Mouse (Mus musculus): ENCODE measurements around the gene 4930548H24Rik.

GRCm38 (mm10) chr5:31480536-31480935, 5.0 kb upstream of the 4930548H24Rik start:
- TF ChIP-seq POLR2A (IDR thresholded peaks at IDR 0.05; ENCODE audit: borderline replicate concordance, control insufficient read depth, low read depth, low read length) (no peak), CTCF (IDR thresholded peaks at IDR 0.05; ENCODE audit: control insufficient read depth, insufficient read depth, low read length) (no peak)

Measured in bone marrow, adult 2 months (tissue).